Mouse (Mus musculus) heart, adult 9 months (tissue): Measurements from ENCODE around the gene Clca4a.
"Not testable (repeated sequence)": the region's sequence is repeated elsewhere in the genome, so short reads cannot be mapped to it uniquely, and the experiment has no call there.

ENCODE experiments used
- DNase-seq, 2 experiments: peaks; one replicate each; pipeline ENCODE4 v3.0.0; 2022; ENCODE audit warnings: low spot score in 2 of 2

Clca4a gene

DNA sequence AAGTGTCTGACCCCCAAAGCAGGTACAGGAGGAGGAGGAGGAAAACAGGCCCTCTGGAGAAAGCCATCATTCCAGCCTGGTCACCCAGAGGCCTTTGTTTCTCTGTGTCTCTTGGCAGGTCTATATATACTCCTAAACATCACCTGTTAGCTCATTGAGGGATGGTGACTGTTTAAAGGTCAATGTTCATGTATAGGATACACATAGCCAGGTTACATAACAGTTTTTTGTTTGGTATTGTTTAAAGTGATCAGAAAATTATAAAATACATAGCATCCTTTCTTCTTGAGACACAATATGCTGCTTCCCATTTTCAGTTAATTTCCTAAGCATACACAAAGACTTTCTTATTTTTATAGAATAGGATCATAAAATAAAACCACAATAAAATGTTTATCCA is at the start of gene Clca4a:
Gene Clca4a (minus strand): TSS at position 101 of the 400 bp plus-strand sequence.
- DNase-seq, result no peak

DNA sequence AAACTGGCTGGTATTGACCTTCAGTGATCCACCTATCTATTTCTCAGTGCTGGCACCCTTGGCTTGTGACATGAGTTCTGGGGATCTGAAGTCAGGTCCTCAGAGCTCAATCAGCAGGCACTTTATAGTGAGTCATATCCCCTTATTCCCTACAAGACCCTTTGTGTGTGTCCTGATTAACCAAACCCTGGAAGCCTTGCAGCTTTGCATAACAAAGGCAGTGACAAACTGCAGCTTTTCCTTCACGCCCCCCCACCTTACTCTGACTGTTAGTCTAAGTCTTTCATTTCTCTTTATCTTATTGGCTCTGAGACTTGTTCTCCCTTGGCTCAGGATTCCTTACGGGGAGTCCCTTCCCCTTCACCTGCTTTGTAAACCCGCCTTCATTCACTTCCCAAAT is 43.0 kb upstream of the Clca4a start:
- no peak for DNase-seq

DNA sequence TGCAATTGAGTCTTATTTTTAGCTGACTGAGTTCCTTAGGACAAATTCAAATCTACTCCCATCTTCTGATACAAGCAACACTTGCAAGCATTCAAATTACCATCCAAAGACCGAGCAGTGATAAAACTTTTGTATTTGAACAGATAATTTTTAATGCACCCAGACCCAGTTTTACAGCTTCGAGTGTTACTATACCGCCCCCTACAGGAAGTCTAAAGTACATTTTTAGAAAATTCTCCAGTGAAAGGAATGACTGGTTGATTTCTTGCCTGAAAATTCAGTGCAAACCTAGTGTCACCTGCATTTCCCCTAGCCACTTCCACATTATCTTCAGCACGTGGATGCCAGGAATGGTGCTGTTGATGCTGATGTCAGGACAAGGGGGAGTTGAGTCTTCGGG is 29.6 kb upstream of the Clca4a start:
- no peak for DNase-seq

DNA sequence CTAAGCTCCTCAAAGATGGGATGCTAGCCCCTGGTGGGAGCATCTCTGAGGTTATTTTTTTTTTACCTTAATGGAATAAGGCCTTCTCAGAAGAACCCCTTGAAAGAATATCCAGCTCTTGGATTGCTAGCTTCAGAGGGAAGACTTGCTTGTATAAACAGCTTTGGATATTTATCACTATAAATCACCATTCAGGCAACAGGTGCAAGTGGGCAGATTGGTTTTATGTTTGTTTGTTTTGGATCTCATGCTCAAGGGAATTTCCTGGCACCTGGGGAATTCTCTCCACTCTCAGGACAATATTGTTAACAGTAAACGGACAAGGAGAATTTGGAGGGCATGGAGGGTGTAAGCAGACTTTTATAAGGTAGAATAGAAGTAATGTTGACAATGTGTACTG is 26.1 kb upstream of the Clca4a start:
- DNase-seq, result no peak

DNA sequence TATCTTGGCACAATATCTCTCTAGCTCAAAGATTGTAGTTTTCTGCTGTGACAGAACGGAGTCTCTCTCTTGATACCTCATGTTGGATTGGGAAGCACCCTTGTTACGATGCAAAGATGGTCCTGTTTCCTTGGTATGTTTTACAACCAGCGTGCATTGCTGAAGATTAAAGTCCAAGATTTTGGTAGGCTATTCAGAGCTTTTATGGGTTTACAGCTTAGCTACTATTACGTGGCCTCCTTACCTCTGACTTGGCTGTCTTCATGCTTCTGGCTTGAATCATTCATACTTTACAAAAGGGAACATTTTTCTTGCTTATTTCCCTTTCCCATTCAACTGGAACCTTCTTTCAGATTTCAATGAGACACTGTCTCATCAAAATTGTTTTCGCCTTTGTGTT is 18.2 kb upstream of the Clca4a start:
- no peak for DNase-seq

GRCm38 (mm10) chr3:144992618-144993017 is 17.8 kb upstream of the Clca4a start:
- DNase-seq, result no peak

DNA sequence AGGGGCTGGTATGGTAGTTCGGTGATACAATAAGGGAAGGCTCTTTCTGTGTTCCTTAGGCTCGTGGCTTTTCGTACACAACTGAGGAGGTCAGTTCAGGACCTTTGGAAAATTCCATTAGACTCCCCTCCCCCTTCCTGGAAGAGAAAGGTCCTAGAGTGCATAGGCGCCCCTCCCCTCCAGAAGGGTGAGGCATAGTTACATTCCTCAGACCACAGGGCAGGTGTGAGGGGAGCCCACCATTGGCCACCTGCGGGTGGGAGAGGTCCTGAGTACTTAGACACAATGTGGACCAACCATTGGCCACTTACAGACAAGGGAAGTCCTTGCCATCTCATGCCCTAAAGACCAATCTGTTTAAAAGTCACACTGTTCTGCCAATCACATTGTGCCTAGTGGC is 11.0 kb upstream of the Clca4a start:
- DNase-seq, result no peak

DNA sequence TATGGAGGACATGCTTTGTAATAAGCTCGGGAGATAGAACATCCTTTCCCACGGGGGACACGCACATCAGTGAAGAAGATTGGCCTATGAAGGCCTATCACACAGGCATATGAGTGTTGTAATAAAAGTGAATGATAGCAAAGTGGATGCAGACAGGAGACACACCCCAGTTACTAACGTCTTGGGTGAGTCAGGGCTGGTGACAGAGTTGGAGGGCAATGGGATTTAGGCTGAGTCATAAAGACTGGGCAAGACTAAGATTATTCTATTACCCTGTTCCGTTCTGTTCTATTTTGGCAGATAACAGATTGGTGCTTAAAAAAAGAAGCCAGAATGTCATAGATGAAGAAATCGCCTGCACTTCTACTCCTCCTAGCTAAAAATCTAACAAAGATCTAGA is 5.7 kb upstream of the Clca4a start:
- DNase-seq, result no peak

GRCm38 (mm10) chr3:144977631-144978030 is 2.8 kb upstream of the Clca4a start:
- no peak for DNase-seq

DNA sequence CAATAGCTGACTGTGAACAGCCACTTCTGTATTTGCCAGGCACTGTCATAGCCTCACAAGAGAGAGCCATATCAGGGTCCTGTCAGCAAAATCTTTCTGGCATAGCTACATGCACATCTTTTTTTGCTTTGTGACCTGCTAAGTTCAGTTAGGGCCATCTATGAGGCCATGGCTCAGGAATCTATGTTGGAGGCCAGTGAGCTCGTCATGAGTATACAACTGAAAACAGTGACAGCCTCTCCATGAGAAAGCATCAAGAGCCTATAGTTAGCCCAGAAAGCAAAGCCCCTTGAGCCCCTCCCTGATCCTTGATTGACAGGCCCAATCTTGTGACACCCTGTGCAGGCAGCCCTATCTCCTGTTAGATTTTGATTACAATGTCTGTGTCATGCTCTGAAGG is 1.2 kb upstream of the Clca4a start:
- DNase-seq, result no peak

GRCm38 (mm10) chr3:144971553-144972270 is 3.1 kb downstream of the Clca4a start:
- DNase-seq, result no peak

DNA sequence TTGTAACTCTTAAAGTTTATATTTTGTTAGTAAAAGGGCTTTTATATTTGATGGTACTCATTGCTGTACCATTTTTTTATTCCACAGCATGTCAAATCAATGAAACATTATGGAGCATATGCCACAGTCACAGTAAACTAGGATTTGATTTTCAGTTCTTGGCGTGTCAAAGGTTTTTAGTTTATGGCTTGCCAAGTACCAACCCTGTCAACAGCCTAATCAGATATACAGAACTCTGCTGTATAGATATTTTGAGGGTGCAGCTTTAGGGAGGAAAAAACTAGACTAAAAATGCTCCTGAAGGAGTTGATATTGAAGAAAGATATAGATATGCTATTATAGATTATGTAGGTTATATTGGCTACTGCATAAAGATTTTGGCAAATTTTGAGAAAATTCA is 5.1 kb downstream of the Clca4a start:
- DNase-seq, result no peak

GRCm38 (mm10) chr3:144966074-144966473 is 8.8 kb downstream of the Clca4a start:
- DNase-seq, result no peak

- no peak for DNase-seq
These were observed 24.0 kb downstream of the Clca4a start for GRCm38 (mm10) chr3:144950829-144951228.

DNA sequence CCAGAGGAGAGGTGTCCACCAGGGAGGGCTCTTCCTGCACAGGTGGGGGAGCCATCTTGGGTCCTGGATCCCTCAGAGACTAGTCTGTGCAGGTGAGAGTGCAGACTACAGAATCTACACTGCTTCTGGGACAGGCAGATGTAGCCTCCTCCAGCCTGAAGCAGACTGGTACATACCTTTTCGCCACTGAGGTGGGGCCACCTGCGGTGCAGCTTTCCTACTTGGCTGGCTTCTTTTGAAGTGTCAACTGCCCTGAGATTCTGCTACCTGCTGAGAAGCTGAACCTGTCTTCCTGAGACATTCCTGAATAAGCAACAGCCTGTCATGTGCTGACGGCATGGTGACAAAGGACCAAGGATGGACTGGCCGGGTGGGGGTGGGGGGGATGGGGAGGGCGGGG is 27.5 kb downstream of the Clca4a start:
- DNase-seq, result not testable (repeated sequence)

DNA sequence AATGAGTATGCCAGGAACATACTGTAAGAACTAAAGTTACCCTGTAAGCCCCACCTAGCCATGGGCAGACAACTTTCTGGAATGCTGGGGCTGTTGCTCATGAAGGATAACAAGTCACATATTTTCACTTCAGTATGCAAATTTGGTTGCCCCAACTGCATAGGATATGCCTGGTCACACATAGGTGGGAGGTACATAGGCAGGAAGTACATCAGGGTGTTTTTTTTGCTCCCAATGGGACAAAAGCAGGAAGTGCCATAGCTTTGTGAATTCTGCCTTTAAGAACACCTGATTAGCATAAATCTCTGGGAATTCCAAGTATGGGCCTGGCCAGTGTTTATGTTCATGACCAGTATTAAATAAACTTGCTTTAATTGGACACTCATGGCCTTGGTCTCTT is 41.2 kb downstream of the Clca4a start:
- not testable (repeated sequence) for DNase-seq

- peak in 1 of 2 experiments; percentile 8 for DNase-seq
These were observed 41.8 kb downstream of the Clca4a start for GRCm38 (mm10) chr3:144933011-144933491.

GRCm38 (mm10) chr3:144932335-144932734 is 42.5 kb downstream of the Clca4a start, which contains the start of gene Clca4b:
Gene Clca4b, minus strand, starts transcription at chr3:144932529.
- DNase-seq, result no peak

DNA sequence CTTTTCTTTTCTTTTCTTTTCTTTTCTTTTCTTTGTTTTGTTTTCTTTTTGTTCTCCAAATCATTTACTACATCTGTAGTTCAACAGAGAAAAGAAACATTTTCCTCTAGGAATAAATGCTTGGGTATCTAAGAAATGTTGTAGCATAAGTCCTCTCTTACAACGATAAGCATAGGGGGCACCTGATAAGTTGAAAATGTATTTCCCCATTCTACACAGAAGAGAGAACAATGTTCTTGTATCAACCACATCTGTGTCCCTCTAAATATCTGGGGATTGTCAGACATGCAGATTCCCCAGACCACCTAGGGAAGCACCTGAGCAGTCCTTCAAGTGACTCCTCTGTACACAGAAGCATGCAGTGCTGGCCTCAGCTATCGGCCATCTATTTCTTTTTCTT is 60.8 kb downstream of the Clca4a start:
- DNase-seq, result no peak
